Mouse (Mus musculus): ENCODE data around the gene Abhd16b.

DNA sequence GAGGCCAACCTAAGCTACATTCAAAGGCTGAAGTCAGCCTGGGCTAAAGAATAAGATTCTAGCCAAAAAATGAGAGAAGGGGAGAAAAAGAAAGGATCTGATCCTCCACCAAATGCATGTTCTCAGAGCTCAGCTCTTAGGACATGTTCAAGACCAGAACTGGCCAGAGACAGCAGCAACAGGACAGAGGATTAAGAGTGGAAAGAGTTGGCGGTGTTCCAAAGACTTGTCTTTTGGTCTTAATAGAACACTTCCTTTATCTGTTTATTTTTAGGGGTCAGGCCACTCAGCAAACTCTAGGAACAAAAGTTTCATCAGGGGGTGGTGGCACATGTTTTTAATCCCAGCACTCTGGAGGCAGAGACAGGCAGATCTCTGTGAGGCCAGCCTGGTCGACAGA, 37.1 kb upstream of the Abhd16b start:
- TF ChIP-seq ZNF384 (IDR thresholded peaks at IDR 0.05; ENCODE audit: low read depth, low read length): no peak
- TF ChIP-seq ZC3H11A (IDR thresholded peaks at IDR 0.05; ENCODE audit: borderline replicate concordance, low read depth, low read length): no peak
- TF ChIP-seq HCFC1 (IDR thresholded peaks at IDR 0.05; ENCODE audit: borderline replicate concordance, insufficient read depth, low read length): no peak
- no peak for TF ChIP-seq MAFK (IDR thresholded peaks at IDR 0.05; ENCODE audit: insufficient read depth, low read depth, low read length)
- no peak for TF ChIP-seq CHD2 (IDR thresholded peaks at IDR 0.05; ENCODE audit: low read depth, low read length)
